Mouse (Mus musculus) G1E (cell line): ENCODE measurements around the gene Gm49358.

Experiments
- CTCF ChIP-seq: IDR thresholded peaks from 2 replicates; pipeline ENCODE4 v1.5.1; 2012; ENCODE audit warnings: low read depth, low read length, inconsistent platforms, mixed read lengths
- GATA1 ChIP-seq: IDR thresholded peaks from 2 replicates; pipeline ENCODE4 v1.6.1; 2012; ENCODE audit warnings: borderline replicate concordance, low read length, inconsistent platforms, mixed read lengths
- GATA2 ChIP-seq: IDR thresholded peaks from 2 replicates; pipeline ENCODE4 v1.6.1; 2012; ENCODE audit warnings: low read depth, low read length, inconsistent platforms, borderline replicate concordance
- POLR2AphosphoS5 ChIP-seq: IDR thresholded peaks from 2 replicates; pipeline ENCODE4 v1.6.1; 2012; ENCODE audit warnings: low read depth, low read length, inconsistent platforms; ENCODE audit not compliant: insufficient replicate concordance
- TAL1 ChIP-seq: conservative IDR thresholded peaks from 2 replicates; pipeline ENCODE4 v1.6.1; 2012; ENCODE audit warnings: low read depth, low read length, inconsistent platforms, mixed read lengths

DNA sequence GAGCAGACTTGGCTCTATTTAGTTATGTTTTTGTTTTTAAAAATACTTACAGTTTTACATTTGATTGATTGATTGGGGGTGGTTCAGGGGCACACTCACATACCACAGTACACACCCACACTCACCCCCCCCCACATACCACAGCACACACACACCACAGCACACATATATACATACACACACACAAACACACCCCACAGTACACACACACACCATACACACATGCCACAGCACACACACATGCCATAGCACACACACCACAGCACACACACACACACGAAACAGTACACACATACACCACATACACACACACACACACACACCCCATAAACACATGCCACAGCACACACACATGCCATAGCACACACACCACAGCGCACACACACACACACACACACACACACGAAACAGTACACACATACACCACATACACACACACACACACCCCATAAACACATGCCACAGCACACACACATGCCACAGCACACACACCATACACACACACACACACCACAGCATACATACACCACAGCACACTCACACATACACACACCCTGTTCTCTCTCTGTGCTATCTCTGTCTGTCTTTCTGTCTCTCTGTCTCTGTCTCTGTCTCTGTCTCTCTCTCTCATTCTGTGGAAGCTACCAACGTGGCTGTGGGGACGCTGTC is 32.4 kb downstream of the Gm49358 start:
- TF ChIP-seq CTCF (no peak), GATA1 (no peak), TAL1 (no peak), GATA2 (no peak), POLR2AphosphoS5 (no peak)
